Mouse (Mus musculus) embryonic facial prominence, embryonic 13.5 days (tissue): ENCODE measurements around the gene Smco2. TPM values are rescaled to one million over a fixed set of nuclear protein-coding genes. Genes with fewer than 3 reads are reported as not detected.
A peak's percentile ranks its signal among the peaks of the same experiment; 100 is the strongest.

ENCODE experiments used
- ATAC-seq: fragments of 200-750 bp; cut with Nextera tagmentation; 2 replicates; pipeline ENCODE4 v1.8.0; 2017; ENCODE audit warnings: low read depth; ENCODE audit not compliant: insufficient number of reproducible peaks, insufficient read depth, low FRiP score, low TSS enrichment
- H3K27ac ChIP-seq: fragments of 300-500 bp; sonication (generic); 2 replicates; pipeline ENCODE4 v1.5.1; 2015; ENCODE audit warnings: moderate library complexity, mild to moderate bottlenecking, inconsistent platforms
- H3K27me3 ChIP-seq: fragments of 300-500 bp; sonication (generic); 2 replicates; pipeline ENCODE4 v1.6.1; 2015; ENCODE audit warnings: mild to moderate bottlenecking, inconsistent platforms
- H3K36me3 ChIP-seq: fragments of 300-500 bp; sonication (generic); 2 replicates; pipeline ENCODE4 v1.6.1; 2015; ENCODE audit warnings: mild to moderate bottlenecking, inconsistent platforms
- H3K4me1 ChIP-seq: fragments of 300-500 bp; sonication (generic); 2 replicates; pipeline ENCODE4 v1.6.1; 2015; ENCODE audit warnings: inconsistent platforms
- H3K4me2 ChIP-seq: fragments of 300-500 bp; sonication (generic); 2 replicates; pipeline ENCODE4 v1.6.1; 2015; ENCODE audit warnings: moderate library complexity, mild to moderate bottlenecking, inconsistent platforms
- H3K4me3 ChIP-seq: fragments of 300-500 bp; sonication (generic); 2 replicates; pipeline ENCODE4 v1.5.1; 2015; ENCODE audit warnings: mild to moderate bottlenecking, inconsistent platforms
- H3K9ac ChIP-seq: fragments of 300-500 bp; sonication (generic); 2 replicates; pipeline ENCODE4 v1.6.1; 2015; ENCODE audit warnings: mild to moderate bottlenecking, inconsistent platforms
- H3K9me3 ChIP-seq: fragments of 300-500 bp; sonication (generic); 2 replicates; pipeline ENCODE4 v1.6.1; 2016; ENCODE audit warnings: inconsistent platforms
- WGBS: fragments of 180-500 bp; shearing (Covaris S2); methylation state at CpG from one replicate; pipeline ENCODE4 v1.1.7; 2015; ENCODE audit warnings: mixed read lengths; 5-methylcytosine and 5-hydroxymethylcytosine counted together
- polyA plus RNA-seq: library from polyadenylated mRNA; unstranded; fragments of >200 nt; fragmentation: Nextera tagmentation; extraction: Ambion mirVana; gene quantifications from 2 replicates; pipeline ENCODE4 v1.2.1, GENCODE M21; 2015

Smco2 gene
- polyA plus RNA-seq, 1 experiment from 2014 or later = not detected

DNA sequence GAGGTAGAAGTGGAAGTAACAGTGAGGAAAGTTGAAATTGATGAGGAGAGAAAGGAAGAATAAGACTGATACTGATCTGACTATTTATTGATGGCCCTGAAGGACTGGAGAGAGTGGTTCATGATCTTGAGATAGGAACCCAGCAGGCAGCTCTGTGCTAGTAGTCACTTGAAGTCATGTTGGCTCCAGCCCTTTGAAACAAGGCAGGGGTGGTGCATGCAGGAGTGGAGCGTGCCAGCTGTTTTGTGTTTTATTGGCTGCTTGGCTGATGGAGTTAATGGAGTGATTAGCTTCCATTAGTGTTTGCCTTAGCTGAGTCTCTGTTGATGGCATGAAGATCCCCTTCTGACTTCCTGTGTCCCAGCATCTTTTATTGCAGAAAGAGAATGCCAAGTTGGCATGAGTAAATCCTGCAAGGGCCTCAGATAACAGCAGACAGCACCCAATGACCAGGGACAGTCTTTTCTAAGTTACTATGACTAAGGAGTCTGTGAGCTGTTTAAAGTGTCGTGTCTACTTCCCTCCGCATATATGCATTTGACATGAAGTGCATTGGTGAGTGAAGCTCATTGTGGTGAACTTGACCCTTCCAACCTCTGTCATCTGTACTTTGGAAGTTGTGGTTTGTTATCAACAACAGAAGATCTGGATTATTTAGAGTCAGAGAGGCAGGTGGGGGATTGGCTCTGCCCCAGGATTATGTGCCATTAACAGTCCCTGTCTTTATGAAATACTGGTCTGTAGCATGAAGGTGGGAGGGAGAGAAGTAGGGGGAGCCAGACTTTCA lies 56.3 kb downstream of the Smco2 start:
- H3K9ac ChIP-seq = no peak overlapping the region
- no peak overlapping the region for H3K4me2 ChIP-seq
- no peak for ATAC-seq
- no peak overlapping the region for H3K27ac ChIP-seq
- H3K27me3 ChIP-seq = no peaks in the 10 kb centered on the region
- WGBS = 86% methylated on average over 3 of the region's 3 CpGs
- H3K36me3 ChIP-seq = no peaks in the 10 kb centered on the region
- peaks cover 20% of the 10 kb centered on the region for H3K4me1 ChIP-seq
- no peaks in the 10 kb centered on the region for H3K9me3 ChIP-seq
- no peak overlapping the region for H3K4me3 ChIP-seq

DNA sequence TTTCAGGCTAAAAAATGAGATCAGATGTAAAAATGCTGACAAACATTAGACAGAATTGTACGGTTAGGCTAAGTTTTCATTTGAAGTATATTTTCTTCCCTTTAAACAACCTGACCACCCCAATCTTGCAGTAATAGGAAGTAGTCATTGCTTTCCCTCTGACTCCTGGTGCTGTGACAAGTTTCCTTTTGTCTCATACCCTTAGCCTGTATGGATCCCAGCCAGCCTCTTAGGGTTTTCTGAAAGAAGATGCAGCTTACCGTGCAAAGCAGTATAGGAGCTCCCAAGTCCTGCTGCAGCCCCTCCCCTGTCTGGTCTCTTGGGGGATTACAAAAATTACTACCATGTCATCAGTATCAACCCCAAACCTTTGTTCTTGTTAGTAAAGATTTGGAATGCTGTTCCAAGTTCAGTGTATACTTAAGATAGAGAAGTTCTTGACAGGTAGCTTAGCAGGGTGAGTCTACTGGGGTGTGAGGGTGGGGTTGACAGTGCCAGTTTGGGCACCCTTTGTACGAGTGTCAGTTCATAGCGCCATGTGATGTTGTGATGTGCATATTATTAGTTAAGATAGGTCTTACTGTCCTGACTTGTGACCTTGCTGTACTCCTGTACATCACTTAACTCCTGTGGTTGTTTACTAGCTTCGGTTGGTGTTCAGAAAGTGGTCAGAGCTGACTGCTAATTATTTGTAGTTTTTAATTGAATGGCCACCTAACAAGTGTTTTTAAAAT lies 57.3 kb downstream of the Smco2 start:
- Histone ChIP-seq H3K27me3 (no peaks in the 10 kb centered on the region), H3K4me2 (no peak overlapping the region), H3K9me3 (no peaks in the 10 kb centered on the region), H3K4me3 (no peak overlapping the region), H3K36me3 (no peaks in the 10 kb centered on the region), H3K27ac (no peak overlapping the region), H3K4me1 (peaks cover 20% of the 10 kb centered on the region), H3K9ac (no peak overlapping the region)
- 75% methylated on average over 5 of the region's 5 CpGs for WGBS
- no peak for ATAC-seq

DNA sequence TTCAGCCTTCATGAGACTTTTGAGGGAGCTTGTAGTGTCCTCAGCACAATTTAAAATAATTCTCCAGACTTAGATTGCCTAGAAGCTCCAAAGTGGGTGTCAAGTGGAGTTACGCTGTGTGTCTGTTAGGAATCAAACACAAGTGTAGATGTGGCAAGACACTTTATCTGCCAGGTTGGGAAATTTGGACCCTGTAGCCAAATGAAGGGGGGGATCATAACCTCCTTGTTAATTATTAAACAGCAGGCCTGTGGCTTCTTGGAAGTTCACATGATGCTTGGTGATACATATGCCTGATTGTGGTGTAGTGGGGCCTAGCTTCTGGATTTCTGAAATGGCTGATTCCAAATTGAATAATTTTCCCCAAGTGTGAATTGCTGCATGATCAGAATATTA lies 57.9 kb downstream of the Smco2 start:
- WGBS = 96% methylated on average over 1 of the region's 1 CpGs
- H3K9ac ChIP-seq = no peak overlapping the region
- peaks cover 25% of the 10 kb centered on the region for H3K4me1 ChIP-seq
- no peak overlapping the region for H3K4me2 ChIP-seq
- no peaks in the 10 kb centered on the region for H3K9me3 ChIP-seq
- H3K4me3 ChIP-seq = no peak overlapping the region
- H3K27ac ChIP-seq = no peak overlapping the region
- no peaks in the 10 kb centered on the region for H3K27me3 ChIP-seq
- no peaks in the 10 kb centered on the region for H3K36me3 ChIP-seq
- no peak for ATAC-seq

DNA sequence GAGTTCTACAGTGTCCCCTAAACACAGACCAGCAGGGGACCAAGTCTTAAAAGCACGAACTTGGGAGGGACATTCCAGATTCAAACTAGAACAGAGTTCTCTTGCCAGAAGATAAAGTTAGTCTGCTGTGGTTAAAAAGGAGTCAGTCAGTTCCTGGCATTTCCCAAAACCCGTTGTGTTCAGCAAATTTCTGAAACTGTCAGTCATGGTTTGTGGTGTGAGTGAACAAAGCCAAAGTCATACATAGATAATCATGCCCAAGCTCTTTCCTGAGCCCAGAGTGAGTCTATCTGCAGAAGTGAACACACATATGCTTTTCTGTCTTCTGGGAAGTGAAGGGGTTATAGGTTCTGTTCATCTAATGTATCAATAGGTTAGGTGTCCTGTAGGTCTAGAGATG lies 58.9 kb downstream of the Smco2 start:
- no peaks in the 10 kb centered on the region for H3K27me3 ChIP-seq
- no peak overlapping the region for H3K4me3 ChIP-seq
- no peak for ATAC-seq
- no peaks in the 10 kb centered on the region for H3K9me3 ChIP-seq
- H3K36me3 ChIP-seq = no peaks in the 10 kb centered on the region
- H3K9ac ChIP-seq = no peak overlapping the region
- H3K4me2 ChIP-seq = no peak overlapping the region
- peaks cover 36% of the 10 kb centered on the region for H3K4me1 ChIP-seq
- no peak overlapping the region for H3K27ac ChIP-seq
- WGBS = 51% methylated on average over 2 of the region's 2 CpGs

DNA sequence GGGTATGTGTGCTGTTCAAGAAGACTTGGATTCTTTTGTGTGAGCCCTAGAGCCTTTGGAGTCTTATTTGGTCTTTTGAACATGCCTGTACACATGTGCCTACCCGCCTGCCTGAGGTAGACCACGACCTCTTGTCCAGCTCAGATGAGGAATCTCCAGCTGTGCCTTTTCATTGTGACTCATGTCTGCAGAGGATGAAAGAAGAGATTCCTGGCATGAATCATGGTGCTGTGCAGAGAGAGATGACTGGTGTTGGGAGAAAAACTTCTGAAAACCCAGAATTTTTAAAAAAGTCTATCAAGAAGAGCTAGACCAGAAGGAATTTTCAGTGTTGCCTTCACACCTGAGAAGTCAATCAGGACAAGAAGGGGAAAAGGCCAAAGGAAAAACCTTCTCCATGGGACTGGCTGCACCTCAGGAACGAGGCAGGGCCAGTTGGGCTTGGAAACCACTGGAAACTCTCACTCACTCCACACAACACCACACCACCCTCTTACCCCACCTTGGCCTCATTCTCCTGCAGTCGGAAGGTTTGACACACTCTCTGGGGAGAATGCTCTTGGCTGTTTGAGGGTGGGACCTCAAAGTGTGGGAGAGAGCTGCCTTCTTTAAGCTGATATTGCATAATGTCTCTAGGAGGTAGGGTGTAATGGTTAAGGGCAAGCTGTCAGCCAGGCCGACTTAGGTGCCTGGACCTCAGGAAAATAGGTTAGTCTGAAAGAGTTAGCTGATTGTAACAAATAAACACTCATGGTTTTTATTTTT lies 60.0 kb downstream of the Smco2 start:
- 82% methylated on average over 5 of the region's 5 CpGs for WGBS
- peaks cover 41% of the 10 kb centered on the region for H3K4me1 ChIP-seq
- no peak overlapping the region for H3K9ac ChIP-seq
- H3K36me3 ChIP-seq = no peaks in the 10 kb centered on the region
- no peak for ATAC-seq
- H3K4me3 ChIP-seq = no peak overlapping the region
- no peak overlapping the region for H3K4me2 ChIP-seq
- H3K27ac ChIP-seq = no peak overlapping the region; the same call in 1 of the 2 replicates
- H3K27me3 ChIP-seq = no peaks in the 10 kb centered on the region
- no peaks in the 10 kb centered on the region for H3K9me3 ChIP-seq

DNA sequence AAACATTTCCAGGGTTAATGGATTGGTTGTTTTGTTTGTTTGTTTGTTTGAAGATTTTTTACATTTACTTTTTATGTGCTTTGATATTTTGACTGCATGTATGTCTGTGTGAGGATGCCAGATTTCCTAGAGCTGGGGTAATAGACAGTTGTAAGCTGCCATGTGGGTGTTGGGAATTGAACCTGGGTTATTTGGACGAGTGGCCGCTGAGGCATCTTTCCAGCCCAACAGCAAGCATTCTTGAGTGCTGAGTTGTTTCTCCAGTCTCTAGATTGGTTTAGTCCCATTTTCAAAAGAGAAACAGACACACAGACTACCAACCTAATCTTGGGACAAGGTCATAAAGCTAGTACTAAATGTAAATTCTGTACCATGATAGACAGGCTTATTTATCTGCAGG lies 60.9 kb downstream of the Smco2 start:
- WGBS = 87% methylated on average over 2 of the region's 2 CpGs
- no peak overlapping the region for H3K4me2 ChIP-seq
- no peaks in the 10 kb centered on the region for H3K36me3 ChIP-seq
- H3K27me3 ChIP-seq = no peaks in the 10 kb centered on the region
- H3K27ac ChIP-seq = no peak overlapping the region
- no peak for ATAC-seq
- H3K4me3 ChIP-seq = no peak overlapping the region
- H3K9me3 ChIP-seq = no peaks in the 10 kb centered on the region
- H3K4me1 ChIP-seq = peaks cover 39% of the 10 kb centered on the region
- no peak overlapping the region for H3K9ac ChIP-seq

DNA sequence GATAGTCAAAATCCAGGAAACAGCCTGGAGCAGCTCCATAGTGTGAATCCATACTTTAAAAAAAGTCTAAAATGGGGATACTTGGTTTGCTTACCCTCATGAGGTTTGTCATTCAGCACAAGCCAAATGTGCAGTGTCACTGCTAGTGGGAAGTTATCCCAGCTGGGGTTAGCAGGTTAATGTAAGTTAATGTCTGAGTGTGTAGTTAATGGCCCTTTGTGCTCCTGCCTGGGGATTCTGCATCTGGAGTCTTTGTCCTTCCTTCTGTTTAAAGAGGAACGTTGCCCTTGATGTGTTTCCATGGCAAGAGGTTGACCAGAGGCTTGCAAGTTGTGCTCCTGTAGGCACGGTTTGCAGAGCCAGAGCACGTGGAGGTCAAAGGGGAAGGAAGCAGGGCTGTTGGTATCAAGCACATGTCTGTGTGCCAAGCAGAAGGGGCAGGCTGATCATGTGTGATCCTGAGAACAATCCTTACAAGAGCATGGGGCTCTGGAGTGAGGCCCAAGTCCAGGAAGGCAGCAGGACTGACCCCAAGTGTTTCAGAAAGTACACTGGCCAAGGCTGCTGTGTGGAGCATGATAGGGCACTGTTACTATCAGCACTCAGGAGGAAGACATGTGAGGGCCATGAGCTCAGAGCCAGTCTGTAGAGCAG lies 63.1 kb downstream of the Smco2 start:
- Histone ChIP-seq H3K9me3 (no peaks in the 10 kb centered on the region), H3K4me2 (no peak overlapping the region), H3K9ac (no peak overlapping the region), H3K27ac (peak overlapping the region; percentile 69), H3K4me1 (peaks cover 28% of the 10 kb centered on the region), H3K4me3 (no peak overlapping the region), H3K36me3 (no peaks in the 10 kb centered on the region), H3K27me3 (no peaks in the 10 kb centered on the region)
- ATAC-seq = no peak
- WGBS = 20% methylated on average over 3 of the region's 3 CpGs

DNA sequence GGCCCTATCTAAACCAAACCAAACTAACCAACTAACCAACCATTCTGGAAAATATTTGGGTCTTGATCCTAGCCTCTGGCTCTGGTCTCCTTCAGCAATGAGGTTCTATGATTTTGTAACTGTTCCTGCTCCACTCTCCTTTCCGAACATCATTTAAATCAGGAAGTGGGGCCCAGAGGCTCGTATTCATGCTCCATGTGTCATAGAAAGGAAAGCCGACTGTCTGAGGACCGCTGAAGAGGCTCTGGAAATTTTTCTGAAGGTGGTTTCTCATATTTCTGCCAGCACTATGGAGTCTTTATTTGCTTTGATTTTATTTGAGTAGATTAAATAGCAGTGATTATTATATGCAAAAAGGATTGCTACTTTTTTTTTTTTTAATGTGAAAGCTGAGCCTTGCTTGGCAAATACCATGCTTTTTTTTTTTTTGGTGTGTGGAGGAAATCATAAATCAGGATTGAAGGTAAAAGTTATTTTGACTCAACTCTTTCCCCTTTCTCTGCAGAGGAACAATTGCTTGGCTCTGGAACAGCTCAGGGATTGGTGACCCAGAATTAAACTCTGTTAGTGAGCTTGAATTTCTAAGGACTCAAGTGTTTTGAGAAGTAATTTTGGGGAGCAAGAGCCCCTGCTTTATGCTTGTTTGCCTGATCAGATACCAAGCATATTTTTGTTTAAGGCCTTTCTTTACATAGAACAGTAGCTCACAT lies 63.7 kb downstream of the Smco2 start:
- H3K9me3 ChIP-seq = no peaks in the 10 kb centered on the region
- ATAC-seq = no peak

DNA sequence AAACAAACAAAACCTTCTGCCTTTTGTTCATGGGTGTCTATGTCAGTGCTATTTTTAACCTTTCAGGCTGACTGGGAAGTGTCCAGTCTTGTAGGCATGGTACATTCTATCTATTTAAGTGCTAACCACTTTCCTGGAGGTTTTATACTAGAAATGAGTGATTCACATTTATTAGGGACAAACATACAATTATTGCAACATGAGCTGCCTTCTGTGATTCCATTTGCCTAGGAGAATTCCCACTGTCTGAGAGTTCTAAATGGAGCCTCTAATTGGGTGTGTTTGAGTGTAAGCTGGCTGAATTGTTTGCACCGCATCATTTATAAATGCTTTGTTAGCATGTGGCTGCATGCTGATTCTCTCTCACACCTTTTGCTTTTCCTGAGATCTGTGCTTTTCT lies 65.9 kb downstream of the Smco2 start:
- no peak overlapping the region for H3K4me3 ChIP-seq
- peaks cover 21% of the 10 kb centered on the region for H3K4me1 ChIP-seq
- H3K27me3 ChIP-seq = no peaks in the 10 kb centered on the region
- H3K27ac ChIP-seq = no peak overlapping the region
- H3K36me3 ChIP-seq = no peaks in the 10 kb centered on the region
- ATAC-seq = no peak
- 78% methylated on average over 1 of the region's 1 CpGs for WGBS
- no peak overlapping the region for H3K9ac ChIP-seq
- no peaks in the 10 kb centered on the region for H3K9me3 ChIP-seq
- H3K4me2 ChIP-seq = no peak overlapping the region

More for the DNA sequence above, 63.7 kb downstream of the Smco2 start:
- no peak overlapping the region for H3K4me2 ChIP-seq
- no peaks in the 10 kb centered on the region for H3K27me3 ChIP-seq
- 21% methylated on average over 4 of the region's 4 CpGs for WGBS
- no peaks in the 10 kb centered on the region for H3K36me3 ChIP-seq
- no peak overlapping the region for H3K9ac ChIP-seq
- no peak overlapping the region for H3K4me3 ChIP-seq
- H3K4me1 ChIP-seq = peaks cover 26% of the 10 kb centered on the region
- peak overlapping the region; percentile 69 for H3K27ac ChIP-seq

DNA sequence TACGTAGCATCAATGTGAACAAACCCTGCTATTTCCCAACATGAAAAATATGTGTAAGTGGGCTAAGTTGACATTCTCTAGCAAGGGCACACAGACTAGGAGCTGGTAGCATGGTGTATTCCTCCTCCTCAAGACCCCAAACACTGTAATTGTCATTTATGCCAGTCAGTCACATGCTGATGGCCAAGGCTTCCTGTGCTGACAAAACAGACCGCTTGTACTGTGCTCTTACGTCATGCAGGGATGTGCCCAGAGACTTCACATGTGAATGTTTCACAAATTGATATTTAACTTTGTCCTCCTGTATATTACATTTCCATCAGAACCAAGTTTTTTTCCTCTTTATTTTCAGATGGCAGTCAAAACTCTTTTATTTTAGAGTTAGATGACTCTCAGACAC lies 67.5 kb downstream of the Smco2 start:
- Histone ChIP-seq H3K4me3 (no peak overlapping the region), H3K4me2 (no peak overlapping the region), H3K9ac (no peak overlapping the region), H3K9me3 (no peaks in the 10 kb centered on the region), H3K27me3 (no peaks in the 10 kb centered on the region), H3K4me1 (peaks cover 19% of the 10 kb centered on the region), H3K27ac (no peak overlapping the region), H3K36me3 (no peaks in the 10 kb centered on the region)
- WGBS = 80% methylated on average over 3 of the region's 3 CpGs
- no peak for ATAC-seq

DNA sequence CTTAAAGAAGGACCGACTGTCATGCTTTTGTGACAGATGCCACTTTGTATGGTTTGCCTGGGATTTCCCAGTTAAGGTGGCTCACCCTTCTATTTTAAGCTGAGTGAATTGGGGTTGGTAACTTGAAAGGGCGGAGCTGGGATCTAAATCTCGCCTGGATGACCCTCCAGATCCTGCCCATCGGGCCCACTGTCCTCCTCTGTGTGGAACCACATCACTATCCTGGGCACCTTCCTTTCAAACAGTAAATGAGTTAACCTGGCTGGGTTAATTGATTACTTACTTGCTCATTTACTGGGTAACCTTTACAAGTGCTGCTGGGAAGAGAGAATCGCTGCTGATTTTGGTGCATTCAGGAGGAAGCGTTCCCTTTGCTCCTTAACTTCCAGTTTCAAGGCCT lies 68.4 kb downstream of the Smco2 start:
- H3K36me3 ChIP-seq = no peaks in the 10 kb centered on the region

More for the DNA sequence above, 68.4 kb downstream of the Smco2 start:
- H3K4me1 ChIP-seq = peaks cover 10% of the 10 kb centered on the region
- no peak for ATAC-seq
- no peak overlapping the region for H3K27ac ChIP-seq
- no peaks in the 10 kb centered on the region for H3K27me3 ChIP-seq
- H3K9ac ChIP-seq = no peak overlapping the region
- 90% methylated on average over 6 of the region's 6 CpGs for WGBS
- no peak overlapping the region for H3K4me3 ChIP-seq
- no peak overlapping the region for H3K4me2 ChIP-seq
- no peaks in the 10 kb centered on the region for H3K9me3 ChIP-seq
